ENCODE assay signal across 16 mouse cellular contexts in genomic region chr19:56005886-56006285, GRCm38 (mm10).
A peak's percentile ranks its signal among the peaks of the same experiment; 100 is the strongest.
DNase-seq lines count a peak whose midpoint lies in the region; ATAC-seq lines count a peak whose summit lies in the region.
"Had no signal": no experiment of that assay in that cellular context is flagged by ENCODE, and none has a peak within 500 bp of the region (broad histone marks: within the 10 kb centered on the region; RNA-seq: fewer than 3 reads in every experiment).

No protein-coding gene starts in this region.

- no peak overlapping the region for H3K9ac ChIP-seq in midbrain, embryonic 15.5 days
- no peak overlapping the region for H3K9ac ChIP-seq in embryonic facial prominence, embryonic 13.5 days
- H3K9ac ChIP-seq in hindbrain, embryonic 16.5 days (ENCODE audit: low read depth, low read length): no peak overlapping the region
- H3K9ac ChIP-seq: hindbrain, embryonic 15.5 days; liver, embryonic 12.5 days had no signal

- H3K4me3 ChIP-seq in midbrain, embryonic 10.5 days: no peak overlapping the region
- no peak overlapping the region for H3K4me3 ChIP-seq in midbrain, embryonic 15.5 days
- H3K4me3 ChIP-seq in embryonic facial prominence, embryonic 13.5 days: no peak overlapping the region
- H3K4me3 ChIP-seq in hindbrain, embryonic 16.5 days (ENCODE audit: low read length): no peak overlapping the region
- H3K4me3 ChIP-seq: hindbrain, embryonic 15.5 days; liver, embryonic 12.5 days; megakaryocyte, embryonic 14.5 days had no signal

- H3K36me3 ChIP-seq in midbrain, embryonic 10.5 days: no peaks in the 10 kb centered on the region
- H3K36me3 ChIP-seq in midbrain, embryonic 15.5 days (replicated peaks): no peaks in the 10 kb centered on the region
- H3K36me3 ChIP-seq in embryonic facial prominence, embryonic 13.5 days: no peaks in the 10 kb centered on the region
- no peaks in the 10 kb centered on the region for H3K36me3 ChIP-seq in hindbrain, embryonic 16.5 days (ENCODE audit: control insufficient read depth, insufficient read depth, low read length)
- H3K36me3 ChIP-seq: hindbrain, embryonic 15.5 days; liver, embryonic 12.5 days had no signal

- H3K27ac ChIP-seq in midbrain, embryonic 10.5 days (replicated peaks): peak overlapping the region; percentile 29
- H3K27ac ChIP-seq in midbrain, embryonic 15.5 days: no peak overlapping the region
- H3K27ac ChIP-seq in embryonic facial prominence, embryonic 13.5 days: peak overlapping the region; percentile 28; the same call in 1 of the 2 replicates
- no peak overlapping the region for H3K27ac ChIP-seq in hindbrain, embryonic 16.5 days (ENCODE audit: low read depth, low read length)
- H3K27ac ChIP-seq: hindbrain, embryonic 15.5 days; liver, embryonic 12.5 days had no signal

- DNase-seq in midbrain, embryonic 10.5 days (ENCODE audit: low spot score): peak; percentile 25
- peak; percentile 10 for DNase-seq in yolk sac, embryonic 10.5 days (ENCODE audit: low spot score)
- DNase-seq in T-cell, adult 2 months (ENCODE audit: low spot score): no peak
- DNase-seq in cerebellum, adult 9-11 months: no peak
- DNase-seq: adrenal gland, postnatal 25 days; kidney, adult 18-20 months; kidney, postnatal 14 days; layer of hippocampus, adult 9-11 months; right cerebral cortex, postnatal 25 days had no signal

- H3K4me2 ChIP-seq in midbrain, embryonic 15.5 days: no peak overlapping the region
- no peak overlapping the region for H3K4me2 ChIP-seq in embryonic facial prominence, embryonic 13.5 days
- no peak overlapping the region for H3K4me2 ChIP-seq in hindbrain, embryonic 16.5 days (ENCODE audit: low read length)
- H3K4me2 ChIP-seq: hindbrain, embryonic 15.5 days; liver, embryonic 12.5 days had no signal

- no peak; the same call in 1 of the 2 replicates for ATAC-seq in midbrain, embryonic 15.5 days (replicated peaks)
- ATAC-seq in embryonic facial prominence, embryonic 13.5 days (ENCODE audit: insufficient number of reproducible peaks, insufficient read depth, low FRiP score, low TSS enrichment, low read depth): no peak
- ATAC-seq in hindbrain, embryonic 16.5 days: peak; percentile 84; the same call in 1 of the 2 replicates
- ATAC-seq: liver, embryonic 12.5 days; lung, postnatal 0 days had no signal

- peaks cover 16% of the 10 kb centered on the region for H3K4me1 ChIP-seq in midbrain, embryonic 10.5 days
- peaks cover 6% of the 10 kb centered on the region for H3K4me1 ChIP-seq in midbrain, embryonic 15.5 days
- peaks cover 17% of the 10 kb centered on the region for H3K4me1 ChIP-seq in embryonic facial prominence, embryonic 13.5 days
- H3K4me1 ChIP-seq in hindbrain, embryonic 16.5 days (ENCODE audit: control insufficient read depth, insufficient read depth, low read depth, low read length): peaks cover 5% of the 10 kb centered on the region; the same call in 1 of the 2 replicates
- H3K4me1 ChIP-seq: liver, embryonic 12.5 days; megakaryocyte, embryonic 14.5 days had no signal

- H3K27me3 ChIP-seq in midbrain, embryonic 10.5 days (ENCODE audit: low read depth, poor library complexity, severe bottlenecking): no peaks in the 10 kb centered on the region
- H3K27me3 ChIP-seq in midbrain, embryonic 15.5 days (replicated peaks): no peaks in the 10 kb centered on the region
- no peaks in the 10 kb centered on the region for H3K27me3 ChIP-seq in embryonic facial prominence, embryonic 13.5 days
- no peaks in the 10 kb centered on the region for H3K27me3 ChIP-seq in hindbrain, embryonic 16.5 days (replicated peaks; ENCODE audit: control insufficient read depth, insufficient read depth, low read length)
- H3K27me3 ChIP-seq: hindbrain, embryonic 15.5 days; megakaryocyte, embryonic 14.5 days had no signal

- H3K9me3 ChIP-seq in midbrain, embryonic 10.5 days (replicated peaks): peaks cover 3% of the 10 kb centered on the region
- no peaks in the 10 kb centered on the region for H3K9me3 ChIP-seq in midbrain, embryonic 15.5 days
- H3K9me3 ChIP-seq in embryonic facial prominence, embryonic 13.5 days: 0 out of 2 replicates have a peak, but pooled peaks cover 3% of the 10 kb centered on the region
- no peaks in the 10 kb centered on the region for H3K9me3 ChIP-seq in hindbrain, embryonic 16.5 days (ENCODE audit: control insufficient read depth, low read length)
- H3K9me3 ChIP-seq: hindbrain, embryonic 15.5 days; liver, embryonic 12.5 days had no signal

- 46% methylated on average over 6 of the region's 6 CpGs for WGBS in midbrain, embryonic 10.5 days
- WGBS in midbrain, embryonic 15.5 days: 29% methylated on average over 6 of the region's 6 CpGs
- WGBS in embryonic facial prominence, embryonic 13.5 days: 17% methylated on average over 6 of the region's 6 CpGs
- 39% methylated on average over 6 of the region's 6 CpGs for WGBS in hindbrain, embryonic 16.5 days

Comparison
In these comparisons a context has a peak if more than half of its experiments do, and no peak if none do; other contexts are left out.
1. H3K27ac ChIP-seq: peak in midbrain, embryonic 10.5 days (single experiment) and embryonic facial prominence, embryonic 13.5 days (single experiment); none in midbrain, embryonic 15.5 days (single experiment) and hindbrain, embryonic 16.5 days (single experiment).
2. DNase-seq: peak in midbrain, embryonic 10.5 days (single experiment) and yolk sac, embryonic 10.5 days (single experiment); none in T-cell, adult 2 months (single experiment) and cerebellum, adult 9-11 months (single experiment).